10 mouse cellular contexts compared by ENCODE assay signal in genomic region chr13:37821413-37821812, GRCm38 (mm10). TPM values are rescaled to one million over a fixed set of nuclear protein-coding genes. Genes with fewer than 3 reads are reported as not detected.
DNase-seq lines count a peak whose midpoint lies in the region; ATAC-seq lines count a peak whose summit lies in the region.
"Had no signal": no experiment of that assay in that cellular context is flagged by ENCODE, and none has a peak within 500 bp of the region (broad histone marks: within the 10 kb centered on the region; RNA-seq: fewer than 3 reads in every experiment).

No protein-coding gene starts in this region.

- peaks cover 11% of the 10 kb centered on the region; the same call in 1 of the 2 replicates for H3K4me1 ChIP-seq in embryonic facial prominence, embryonic 14.5 days (ENCODE audit: control insufficient read depth, insufficient read depth, low read length)
- peaks cover 15% of the 10 kb centered on the region for H3K4me1 ChIP-seq in embryonic facial prominence, embryonic 10.5 days
- peaks cover 18% of the 10 kb centered on the region for H3K4me1 ChIP-seq in lung, embryonic 15.5 days
- H3K4me1 ChIP-seq in heart, embryonic 16.5 days (ENCODE audit: control insufficient read depth, insufficient read depth, low read length), result peaks cover 12% of the 10 kb centered on the region
- H3K4me1 ChIP-seq in stomach, embryonic 15.5 days, result peaks cover 14% of the 10 kb centered on the region

- peak; percentile 66; the same call in 1 of the 2 replicates for ATAC-seq in embryonic facial prominence, embryonic 14.5 days (ENCODE audit: low read depth)
- peak; percentile 37; the same call in 1 of the 2 replicates for ATAC-seq in lung, embryonic 15.5 days (ENCODE audit: borderline replicate concordance, extremely low read depth, low FRiP score, low TSS enrichment)
- peak; percentile 65 for ATAC-seq in heart, embryonic 16.5 days (replicated peaks; ENCODE audit: extremely low read depth, insufficient read depth, low FRiP score)
- peak; percentile 20; the same call in 1 of the 2 replicates for ATAC-seq in stomach, embryonic 15.5 days (ENCODE audit: insufficient read depth, low FRiP score, low read depth)
- ATAC-seq in monocyte, adult 5-6 weeks (replicated peaks; ENCODE audit: insufficient number of reproducible peaks, low FRiP score, low TSS enrichment, poor library complexity, severe bottlenecking), result no peak

- H3K4me2 ChIP-seq in embryonic facial prominence, embryonic 14.5 days (ENCODE audit: low read depth, low read length), result no peak overlapping the region
- no peak overlapping the region for H3K4me2 ChIP-seq in lung, embryonic 15.5 days
- no peak overlapping the region for H3K4me2 ChIP-seq in heart, embryonic 16.5 days (ENCODE audit: low read depth, low read length)
- no peak overlapping the region for H3K4me2 ChIP-seq in stomach, embryonic 15.5 days

- no peak overlapping the region for H3K4me3 ChIP-seq in embryonic facial prominence, embryonic 14.5 days (ENCODE audit: low read depth, low read length)
- no peak overlapping the region for H3K4me3 ChIP-seq in embryonic facial prominence, embryonic 10.5 days
- no peak overlapping the region for H3K4me3 ChIP-seq in lung, embryonic 15.5 days
- H3K4me3 ChIP-seq in heart, embryonic 16.5 days (ENCODE audit: low read length), result no peak overlapping the region
- no peak overlapping the region for H3K4me3 ChIP-seq in stomach, embryonic 15.5 days (replicated peaks)

- H3K9ac ChIP-seq in embryonic facial prominence, embryonic 14.5 days (ENCODE audit: low read depth, low read length), result no peak overlapping the region
- no peak overlapping the region; the same call in 1 of the 2 replicates for H3K9ac ChIP-seq in lung, embryonic 15.5 days
- no peak overlapping the region for H3K9ac ChIP-seq in heart, embryonic 16.5 days (ENCODE audit: low read length)
- no peak overlapping the region for H3K9ac ChIP-seq in stomach, embryonic 15.5 days

- no peaks in the 10 kb centered on the region for H3K27me3 ChIP-seq in embryonic facial prominence, embryonic 14.5 days (replicated peaks; ENCODE audit: control insufficient read depth, insufficient read depth, low read length)
- H3K27me3 ChIP-seq in embryonic facial prominence, embryonic 10.5 days (replicated peaks; ENCODE audit: low read depth, poor library complexity, severe bottlenecking), result peaks cover 24% of the 10 kb centered on the region
- no peaks in the 10 kb centered on the region for H3K27me3 ChIP-seq in lung, embryonic 15.5 days
- H3K27me3 ChIP-seq in heart, embryonic 16.5 days (ENCODE audit: control insufficient read depth, insufficient read depth, low read length), result no peaks in the 10 kb centered on the region
- no peaks in the 10 kb centered on the region for H3K27me3 ChIP-seq in stomach, embryonic 15.5 days (replicated peaks)

- H3K9me3 ChIP-seq in embryonic facial prominence, embryonic 14.5 days (ENCODE audit: control insufficient read depth, low read length), result no peaks in the 10 kb centered on the region
- H3K9me3 ChIP-seq in embryonic facial prominence, embryonic 10.5 days, result no peaks in the 10 kb centered on the region
- H3K9me3 ChIP-seq in lung, embryonic 15.5 days, result no peaks in the 10 kb centered on the region
- H3K9me3 ChIP-seq in heart, embryonic 16.5 days (replicated peaks; ENCODE audit: control insufficient read depth, low read length), result no peaks in the 10 kb centered on the region
- no peaks in the 10 kb centered on the region for H3K9me3 ChIP-seq in stomach, embryonic 15.5 days
- H3K9me3 ChIP-seq: G1E had no signal

- H3K36me3 ChIP-seq in embryonic facial prominence, embryonic 14.5 days (ENCODE audit: control insufficient read depth, insufficient read depth, low read length), result no peaks in the 10 kb centered on the region
- H3K36me3 ChIP-seq in embryonic facial prominence, embryonic 10.5 days (replicated peaks), result no peaks in the 10 kb centered on the region
- no peaks in the 10 kb centered on the region for H3K36me3 ChIP-seq in lung, embryonic 15.5 days
- no peaks in the 10 kb centered on the region for H3K36me3 ChIP-seq in heart, embryonic 16.5 days (ENCODE audit: control insufficient read depth, insufficient read depth)
- no peaks in the 10 kb centered on the region for H3K36me3 ChIP-seq in stomach, embryonic 15.5 days
- H3K36me3 ChIP-seq: G1E had no signal

- H3K27ac ChIP-seq in embryonic facial prominence, embryonic 14.5 days (replicated peaks; ENCODE audit: low read depth, low read length), result no peak overlapping the region
- H3K27ac ChIP-seq in embryonic facial prominence, embryonic 10.5 days (replicated peaks), result no peak overlapping the region
- 0 out of 2 replicates have a peak overlapping the region, but pooled peaks have one; percentile 4 for H3K27ac ChIP-seq in lung, embryonic 15.5 days
- peak overlapping the region; percentile 84 for H3K27ac ChIP-seq in heart, embryonic 16.5 days (ENCODE audit: low read length)
- 0 out of 2 replicates have a peak overlapping the region, but pooled peaks have one; percentile 3 for H3K27ac ChIP-seq in stomach, embryonic 15.5 days

- 29% methylated on average over 4 of the region's 4 CpGs for WGBS in embryonic facial prominence, embryonic 14.5 days
- WGBS in embryonic facial prominence, embryonic 10.5 days, result 48% methylated on average over 4 of the region's 4 CpGs
- WGBS in lung, embryonic 15.5 days, result 12% methylated on average over 4 of the region's 4 CpGs
- WGBS in heart, embryonic 16.5 days, result 2% methylated on average over 4 of the region's 4 CpGs
- WGBS in stomach, embryonic 15.5 days, result 28% methylated on average over 4 of the region's 4 CpGs

- peak; percentile 87 for DNase-seq in embryonic facial prominence, embryonic 14.5 days (ENCODE audit: low spot score)
- DNase-seq in embryonic facial prominence, embryonic 10.5 days (ENCODE audit: low spot score), result no peak
- DNase-seq in lung, postnatal 10 days, result no peak
- DNase-seq in right cerebral cortex, adult 18-20 months, result no peak
- DNase-seq: cerebellum, adult 11-12 months had no signal

RNA-seq across cellular contexts. Expression of gene Rreb1, which starts 43.2 kb away (rescaled TPM):
- 17.9 and 20.2 TPM in 2 replicates for polyA plus RNA-seq in embryonic facial prominence, embryonic 14.5 days (2014; fragmentation: Nextera tagmentation; extraction: Ambion mirVana)
- 6.0 and 6.4 TPM in 2 replicates for polyA plus RNA-seq in embryonic facial prominence, embryonic 10.5 days (2016; fragmentation: Nextera tagmentation; extraction: Ambion mirVana)
- polyA plus RNA-seq in lung, embryonic 15.5 days (2015; fragmentation: Nextera tagmentation; extraction: Ambion mirVana), result 16.8 and 17.9 TPM in 2 replicates
- polyA plus RNA-seq in heart, embryonic 16.5 days (2015; fragmentation: Nextera tagmentation; extraction: Ambion mirVana), result 13.0 TPM in 2 replicates
- 12.8 and 16.0 TPM in 2 replicates for polyA plus RNA-seq in stomach, embryonic 15.5 days (2015; fragmentation: Nextera tagmentation; extraction: Ambion mirVana)
- total RNA-seq in monocyte, adult 5-6 weeks (2017), result 13.0 to 29.9 TPM (median 18.2 TPM) in 3 replicates

Comparison
In these comparisons a context has a peak if more than half of its experiments do, and no peak if none do; other contexts are left out.
1. H3K27ac ChIP-seq: peak in lung, embryonic 15.5 days (single experiment), heart, embryonic 16.5 days (single experiment) and stomach, embryonic 15.5 days (single experiment); none in embryonic facial prominence, embryonic 14.5 days (single experiment) and embryonic facial prominence, embryonic 10.5 days (single experiment).